Mouse (Mus musculus) embryonic fibroblast, embryonic 13.5 days (primary cell): ENCODE measurements around the gene Rab3il1. TPM values are rescaled to one million over a fixed set of nuclear protein-coding genes. Genes with fewer than 3 reads are reported as not detected.

Experiments used
- H3K27ac ChIP-seq: 2 replicates; pipeline ENCODE4 v1.5.1; 2012; ENCODE audit warnings: low read length, control low read depth, inconsistent platforms; ENCODE audit not compliant: insufficient read depth
- H3K4me1 ChIP-seq: 2 replicates; pipeline ENCODE4 v1.6.1; 2011; ENCODE audit warnings: low read length; ENCODE audit not compliant: control insufficient read depth, insufficient read depth
- H3K4me3 ChIP-seq: 2 replicates; pipeline ENCODE4 v1.5.1; 2011; ENCODE audit warnings: mild to moderate bottlenecking, control low read depth, low read length; ENCODE audit not compliant: insufficient read depth
- CTCF ChIP-seq: IDR thresholded peaks from 2 replicates; pipeline ENCODE4 v1.5.1; 2011; ENCODE audit warnings: mild to moderate bottlenecking, control low read depth, low read length, moderate library complexity, borderline replicate concordance; ENCODE audit not compliant: insufficient read depth
- POLR2A ChIP-seq: IDR thresholded peaks from 2 replicates; pipeline ENCODE4 v1.6.1; 2011; ENCODE audit warnings: low read depth, mild to moderate bottlenecking, control low read depth, low read length, moderate library complexity
- polyA plus RNA-seq: library from polyadenylated mRNA; stranded (reverse); fragments of >200 nt; gene quantifications from 2 replicates; pipeline ENCODE4 v1.2.4, GENCODE M21; 2011; ENCODE audit warnings: low read depth; ENCODE audit not compliant: missing spikeins, insufficient read length

Rab3il1 gene
- polyA plus RNA-seq, 1 experiment = 18.2 TPM

- no peaks in the 10 kb centered on the region for H3K4me1 ChIP-seq
- no peak for TF ChIP-seq POLR2A
- TF ChIP-seq CTCF = no peak
- no peak overlapping the region for H3K27ac ChIP-seq
- H3K4me3 ChIP-seq = no peak overlapping the region
Observed at GRCm38 (mm10) chr19:10066189-10066500, 64.7 kb downstream of the Rab3il1 start.

GRCm38 (mm10) chr19:10066502-10066901 lies 65.0 kb downstream of the Rab3il1 start:
- H3K27ac ChIP-seq = no peak overlapping the region
- no peak overlapping the region for H3K4me3 ChIP-seq
- no peak for TF ChIP-seq CTCF
- no peak for TF ChIP-seq POLR2A
- no peaks in the 10 kb centered on the region for H3K4me1 ChIP-seq

GRCm38 (mm10) chr19:10067701-10068100 lies 66.2 kb downstream of the Rab3il1 start:
- H3K27ac ChIP-seq = no peak overlapping the region
- TF ChIP-seq CTCF (no peak), POLR2A (no peak)
- no peaks in the 10 kb centered on the region for H3K4me1 ChIP-seq
- no peak overlapping the region for H3K4me3 ChIP-seq

GRCm38 (mm10) chr19:10070186-10070980 lies 68.9 kb downstream of the Rab3il1 start:
- H3K4me3 ChIP-seq = no peak overlapping the region
- no peaks in the 10 kb centered on the region for H3K4me1 ChIP-seq
- TF ChIP-seq CTCF = no peak
- no peak for TF ChIP-seq POLR2A
- H3K27ac ChIP-seq = no peak overlapping the region

- H3K4me1 ChIP-seq = no peaks in the 10 kb centered on the region
- no peak overlapping the region for H3K27ac ChIP-seq
- H3K4me3 ChIP-seq = no peak overlapping the region
- no peak for TF ChIP-seq CTCF
- no peak for TF ChIP-seq POLR2A
Observed at GRCm38 (mm10) chr19:10071166-10071565, 69.7 kb downstream of the Rab3il1 start.

GRCm38 (mm10) chr19:10071892-10072291 lies 70.4 kb downstream of the Rab3il1 start:
- no peak overlapping the region for H3K27ac ChIP-seq
- no peak for TF ChIP-seq CTCF
- no peak for TF ChIP-seq POLR2A
- no peaks in the 10 kb centered on the region for H3K4me1 ChIP-seq
- H3K4me3 ChIP-seq = no peak overlapping the region

GRCm38 (mm10) chr19:10073145-10073544 lies 71.7 kb downstream of the Rab3il1 start:
- TF ChIP-seq CTCF (no peak), POLR2A (no peak)
- Histone ChIP-seq H3K4me1 (no peaks in the 10 kb centered on the region), H3K27ac (no peak overlapping the region), H3K4me3 (no peak overlapping the region)

GRCm38 (mm10) chr19:10078392-10078791 lies 76.9 kb downstream of the Rab3il1 start:
- Histone ChIP-seq H3K27ac (no peak overlapping the region), H3K4me3 (no peak overlapping the region), H3K4me1 (no peaks in the 10 kb centered on the region)
- TF ChIP-seq POLR2A (no peak), CTCF (no peak)

GRCm38 (mm10) chr19:10080384-10080783 lies 78.9 kb downstream of the Rab3il1 start:
- Histone ChIP-seq H3K27ac (no peak overlapping the region), H3K4me1 (no peaks in the 10 kb centered on the region), H3K4me3 (no peak overlapping the region)
- no peak for TF ChIP-seq CTCF
- TF ChIP-seq POLR2A = no peak

- no peak overlapping the region for H3K4me3 ChIP-seq
- no peaks in the 10 kb centered on the region for H3K4me1 ChIP-seq
- H3K27ac ChIP-seq = no peak overlapping the region
- TF ChIP-seq POLR2A = no peak
- TF ChIP-seq CTCF = no peak
Observed at GRCm38 (mm10) chr19:10082105-10082504, 80.6 kb downstream of the Rab3il1 start.
